30 mouse cellular contexts compared by ENCODE assay signal in the genomic region with DNA sequence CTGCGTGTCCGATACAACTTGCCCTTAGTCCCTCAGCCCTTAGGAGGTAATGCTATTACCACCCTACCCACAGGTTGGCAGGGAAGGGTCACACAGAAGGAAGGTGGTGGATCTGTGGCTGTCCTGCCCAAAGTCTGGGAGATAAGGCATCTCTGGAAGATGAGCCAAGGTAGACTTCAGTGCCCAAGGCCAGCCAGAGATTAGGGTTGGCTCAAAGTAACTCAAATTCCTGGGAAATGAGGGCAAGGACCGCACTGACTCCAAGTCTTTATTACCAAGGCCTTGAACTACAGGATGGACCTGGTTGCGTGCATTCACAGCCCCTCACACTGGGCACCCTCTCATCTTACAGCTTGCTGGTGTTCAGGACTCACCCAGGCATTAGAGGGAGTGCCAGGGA. TPM values are rescaled to one million over a fixed set of nuclear protein-coding genes. Genes with fewer than 3 reads are reported as not detected.
"Had no signal": no experiment of that assay in that cellular context is flagged by ENCODE, and none has a peak within 500 bp of the region (broad histone marks: within the 10 kb centered on the region; RNA-seq: fewer than 3 reads in every experiment).

No protein-coding gene starts in this region.

- H3K9me3 ChIP-seq: liver, embryonic 13.5 days; midbrain, embryonic 13.5 days had no signal

- H3K4me2 ChIP-seq: liver, embryonic 13.5 days; lung, embryonic 14.5 days; midbrain, embryonic 13.5 days had no signal

- DNase-seq: kidney, adult 18-20 months; kidney, adult 9 months; kidney, postnatal 25 days; layer of hippocampus, adult 9-11 months; liver, embryonic 13.5 days; lung, embryonic 14.5 days; thymus, adult 18-20 months; thymus, postnatal 36 days had no signal

- H3K4me3 ChIP-seq: layer of hippocampus, adult 2 months; left cerebral cortex, adult 2 months; liver, embryonic 13.5 days; midbrain, embryonic 13.5 days had no signal

- H3K27me3 ChIP-seq: liver, embryonic 13.5 days had no signal

- H3K27ac ChIP-seq: kidney, postnatal 0 days; layer of hippocampus, adult 2 months; left cerebral cortex, adult 2 months; liver, embryonic 13.5 days; macrophage; midbrain, embryonic 13.5 days had no signal

- H3K9ac ChIP-seq: liver, embryonic 13.5 days; lung, embryonic 14.5 days; midbrain, embryonic 13.5 days had no signal

- ATAC-seq: lung, postnatal 0 days; midbrain, embryonic 13.5 days; midbrain, embryonic 16.5 days had no signal

RNA-seq across cellular contexts. Expression of gene Gm45785, which starts 4.2 kb away (rescaled TPM):
- total RNA-seq: layer of hippocampus, postnatal 25 days; megakaryocyte, adult 5-6 weeks had no signal
- polyA plus RNA-seq: large intestine, adult 2 months; limb, embryonic 11.5 days; limb, embryonic 14.5 days; liver, embryonic 13.5 days; liver, embryonic 16.5 days; lung, embryonic 14.5 days; lung, postnatal 0 days; macrophage; midbrain, embryonic 13.5 days; neural tube, embryonic 11.5 days; small intestine, adult 2 months; spleen, adult 2 months; stomach, embryonic 16.5 days; testis, adult 2 months; urinary bladder, adult 2 months had no signal

RNA-seq across cellular contexts. Expression of gene Odf3, which starts 4.3 kb away (rescaled TPM):
- total RNA-seq: layer of hippocampus, adult 2 months; layer of hippocampus, postnatal 25 days; left cerebral cortex, adult 2 months; left cerebral cortex, postnatal 10 days; left cerebral cortex, postnatal 36 days; megakaryocyte, adult 5-6 weeks had no signal
- polyA plus RNA-seq: kidney, postnatal 0 days; large intestine, adult 2 months; limb, embryonic 11.5 days; liver, embryonic 13.5 days; liver, embryonic 16.5 days; lung, embryonic 14.5 days; lung, postnatal 0 days; macrophage; midbrain, embryonic 16.5 days; neural tube, embryonic 11.5 days; small intestine, adult 2 months; spleen, adult 2 months; urinary bladder, adult 2 months had no signal

RNA-seq across cellular contexts. Expression of gene Scgb1c1, which starts 6.6 kb away (rescaled TPM):
- total RNA-seq: layer of hippocampus, adult 2 months; layer of hippocampus, postnatal 25 days; left cerebral cortex, adult 2 months; left cerebral cortex, postnatal 10 days; left cerebral cortex, postnatal 36 days; megakaryocyte, adult 5-6 weeks had no signal
- polyA plus RNA-seq: kidney, postnatal 0 days; large intestine, adult 2 months; limb, embryonic 11.5 days; limb, embryonic 14.5 days; liver, embryonic 13.5 days; liver, embryonic 16.5 days; lung, embryonic 14.5 days; macrophage; midbrain, embryonic 13.5 days; midbrain, embryonic 16.5 days; neural tube, embryonic 11.5 days; neural tube, embryonic 14.5 days; small intestine, adult 2 months; stomach, embryonic 16.5 days; testis, adult 2 months; urinary bladder, adult 2 months had no signal
